Mouse (Mus musculus) neural tube, embryonic 13.5 days (tissue): ENCODE measurements at regions not wholly inside any gene's neighbourhood (a gene's known extent, or its start where the extent isn't known, plus 50 kb on each side); places are given as distances from the start of the nearest gene placed in this dataset.
A peak's percentile ranks its signal among the peaks of the same experiment; 100 is the strongest.

ENCODE experiments used
- ATAC-seq: fragments of 200-750 bp; cut with Nextera tagmentation; 2 replicates; pipeline ENCODE4 v1.8.0; 2017; ENCODE audit warnings: low read depth, mild to moderate bottlenecking, moderate TSS enrichment, moderate library complexity
- H3K27ac ChIP-seq: fragments of 300-500 bp; sonication (generic); replicated peaks from 2 replicates; pipeline ENCODE4 v1.5.1; 2015; ENCODE audit warnings: moderate library complexity, mild to moderate bottlenecking, inconsistent platforms
- H3K27me3 ChIP-seq: fragments of 300-500 bp; sonication (generic); 2 replicates; pipeline ENCODE4 v1.6.1; 2015; ENCODE audit warnings: mild to moderate bottlenecking, inconsistent platforms
- H3K36me3 ChIP-seq: fragments of 300-500 bp; sonication (generic); 2 replicates; pipeline ENCODE4 v1.6.1; 2015; ENCODE audit warnings: mild to moderate bottlenecking, inconsistent platforms
- H3K4me1 ChIP-seq: fragments of 300-500 bp; sonication (generic); replicated peaks from 2 replicates; pipeline ENCODE4 v1.6.1; 2015; ENCODE audit warnings: inconsistent platforms
- H3K4me2 ChIP-seq: fragments of 300-500 bp; sonication (generic); 2 replicates; pipeline ENCODE4 v1.6.1; 2015; ENCODE audit warnings: inconsistent platforms, mild to moderate bottlenecking, moderate library complexity
- H3K4me3 ChIP-seq: fragments of 300-500 bp; sonication (generic); 2 replicates; pipeline ENCODE4 v1.5.1; 2015; ENCODE audit warnings: mild to moderate bottlenecking, inconsistent platforms
- H3K9ac ChIP-seq: fragments of 300-500 bp; sonication (generic); 2 replicates; pipeline ENCODE4 v1.6.1; 2015; ENCODE audit warnings: moderate library complexity, mild to moderate bottlenecking, inconsistent platforms
- H3K9me3 ChIP-seq: fragments of 300-500 bp; sonication (generic); 2 replicates; pipeline ENCODE4 v1.6.1; 2016; ENCODE audit warnings: inconsistent platforms
- WGBS: fragments of 180-500 bp; shearing (Covaris S2); methylation state at CpG from one replicate; pipeline ENCODE4 v1.1.7; 2015; 5-methylcytosine and 5-hydroxymethylcytosine counted together

GRCm38 (mm10) chr1:61289552-61289951 lies 311.8 kb downstream of the Icos start:
- no peak overlapping the region for H3K9ac ChIP-seq
- peaks cover 7% of the 10 kb centered on the region for H3K4me1 ChIP-seq
- no peaks in the 10 kb centered on the region for H3K9me3 ChIP-seq
- H3K27ac ChIP-seq = no peak overlapping the region
- ATAC-seq = no peak
- peaks cover 8% of the 10 kb centered on the region; the same call in 1 of the 2 replicates for H3K27me3 ChIP-seq
- H3K4me3 ChIP-seq = no peak overlapping the region
- H3K4me2 ChIP-seq = no peak overlapping the region
- H3K36me3 ChIP-seq = no peaks in the 10 kb centered on the region
- WGBS = 56% methylated on average over 4 of the region's 4 CpGs

GRCm38 (mm10) chr1:61293106-61293505 lies 315.4 kb downstream of the Icos start:
- H3K27me3 ChIP-seq = peaks cover 20% of the 10 kb centered on the region; the same call in 1 of the 2 replicates
- no peak overlapping the region for H3K27ac ChIP-seq
- no peaks in the 10 kb centered on the region for H3K36me3 ChIP-seq
- peaks cover 29% of the 10 kb centered on the region for H3K4me1 ChIP-seq
- H3K4me3 ChIP-seq = no peak overlapping the region
- H3K9me3 ChIP-seq = no peaks in the 10 kb centered on the region
- no peak overlapping the region for H3K9ac ChIP-seq
- no peak overlapping the region for H3K4me2 ChIP-seq
- ATAC-seq = no peak
- 74% methylated on average over 5 of the region's 5 CpGs for WGBS

DNA sequence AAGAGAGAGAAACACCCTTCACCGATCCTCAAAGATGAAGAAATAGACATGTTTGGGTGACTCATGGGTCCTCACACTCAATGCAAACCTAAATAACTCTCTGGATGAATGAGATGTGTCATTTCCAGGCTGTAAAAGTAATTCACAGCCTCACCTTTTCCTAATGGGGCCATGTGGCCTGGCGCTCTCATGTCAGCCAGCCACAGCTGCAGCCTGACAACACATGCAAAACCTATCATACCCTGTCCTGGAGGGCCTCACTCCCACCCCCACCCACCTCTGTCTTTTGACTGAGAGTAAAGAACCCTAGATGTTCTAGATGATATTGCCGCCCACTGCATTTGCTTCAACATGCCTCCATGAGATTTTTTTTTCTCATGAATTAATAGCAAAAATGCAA lies 317.5 kb downstream of the Icos start:
- no peak for ATAC-seq
- H3K9me3 ChIP-seq = no peaks in the 10 kb centered on the region
- H3K4me1 ChIP-seq = peaks cover 51% of the 10 kb centered on the region
- no peak overlapping the region for H3K4me2 ChIP-seq
- no peaks in the 10 kb centered on the region for H3K36me3 ChIP-seq
- no peak overlapping the region for H3K4me3 ChIP-seq
- peaks cover 21% of the 10 kb centered on the region; the same call in 1 of the 2 replicates for H3K27me3 ChIP-seq
- WGBS = 63% methylated on average over 3 of the region's 3 CpGs
- no peak overlapping the region for H3K9ac ChIP-seq
- H3K27ac ChIP-seq = 0 out of 2 replicates have a peak overlapping the region, but pooled peaks have one; percentile 33

- Histone ChIP-seq H3K27me3 (peaks cover 23% of the 10 kb centered on the region; the same call in 1 of the 2 replicates), H3K4me3 (no peak overlapping the region), H3K4me2 (no peak overlapping the region), H3K27ac (no peak overlapping the region), H3K4me1 (peaks cover 67% of the 10 kb centered on the region), H3K9me3 (no peaks in the 10 kb centered on the region), H3K9ac (no peak overlapping the region), H3K36me3 (no peaks in the 10 kb centered on the region)
- no peak for ATAC-seq
- WGBS = 26% methylated on average over 4 of the region's 4 CpGs
Observed at GRCm38 (mm10) chr1:61296831-61297230, 319.1 kb downstream of the Icos start.

DNA sequence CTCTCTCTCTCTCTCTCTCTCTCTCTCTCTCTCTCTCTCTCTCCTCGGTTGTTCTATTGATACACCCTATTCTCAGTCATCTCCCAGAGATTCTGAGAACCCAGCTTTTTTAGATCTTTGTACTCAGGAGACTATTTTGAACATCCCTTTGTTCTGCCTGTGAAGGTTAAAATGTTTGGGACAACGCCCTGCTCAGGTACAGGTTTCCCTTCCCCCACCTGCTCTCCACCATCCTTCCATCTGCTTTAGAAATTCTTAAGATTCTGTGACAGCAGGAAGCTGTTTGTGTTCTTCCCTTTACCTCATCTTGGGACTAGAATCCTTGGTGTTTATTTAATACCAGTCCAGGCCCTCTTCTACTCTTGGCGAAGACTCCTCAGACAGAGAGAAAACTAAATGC lies 319.6 kb downstream of the Icos start:
- ATAC-seq = no peak
- Histone ChIP-seq H3K27ac (no peak overlapping the region), H3K4me3 (no peak overlapping the region), H3K4me1 (peaks cover 72% of the 10 kb centered on the region), H3K27me3 (peaks cover 23% of the 10 kb centered on the region; the same call in 1 of the 2 replicates), H3K4me2 (no peak overlapping the region), H3K36me3 (no peaks in the 10 kb centered on the region), H3K9me3 (no peaks in the 10 kb centered on the region), H3K9ac (no peak overlapping the region)
- WGBS = 69% methylated on average over 3 of the region's 3 CpGs

DNA sequence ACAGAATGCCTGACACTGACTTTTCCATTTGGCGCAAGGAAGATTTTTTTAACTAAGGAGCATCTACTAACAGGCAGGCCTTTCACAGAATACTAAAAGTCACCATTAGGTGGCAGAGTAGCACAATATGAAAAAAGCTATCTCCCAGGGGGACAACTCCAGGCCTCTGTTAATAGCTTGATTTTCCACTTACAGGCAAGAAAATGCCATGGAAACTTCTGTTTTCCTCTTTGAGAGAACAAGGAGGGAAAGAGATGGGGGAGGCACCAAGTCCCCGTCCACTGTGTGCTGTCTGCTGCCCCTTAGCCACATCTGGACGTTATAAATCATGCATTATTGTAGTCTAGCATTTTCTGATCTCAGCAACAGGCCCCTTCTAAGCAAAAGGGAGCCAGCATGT lies 320.3 kb downstream of the Icos start:
- Histone ChIP-seq H3K4me1 (peaks cover 79% of the 10 kb centered on the region), H3K9me3 (no peaks in the 10 kb centered on the region), H3K27ac (peak overlapping the region; percentile 67), H3K27me3 (peaks cover 21% of the 10 kb centered on the region; the same call in 1 of the 2 replicates), H3K4me3 (no peak overlapping the region), H3K36me3 (no peaks in the 10 kb centered on the region), H3K9ac (no peak overlapping the region), H3K4me2 (no peak overlapping the region)
- no peak for ATAC-seq
- WGBS = 23% methylated on average over 3 of the region's 3 CpGs

GRCm38 (mm10) chr1:61298779-61299178 lies 321.1 kb downstream of the Icos start:
- H3K36me3 ChIP-seq = no peaks in the 10 kb centered on the region
- H3K9ac ChIP-seq = no peak overlapping the region
- peak overlapping the region; percentile 67 for H3K27ac ChIP-seq
- peaks cover 20% of the 10 kb centered on the region for H3K27me3 ChIP-seq
- 45% methylated on average over 6 of the region's 6 CpGs for WGBS
- ATAC-seq = no peak
- H3K4me1 ChIP-seq = peaks cover 77% of the 10 kb centered on the region
- H3K4me2 ChIP-seq = no peak overlapping the region
- H3K4me3 ChIP-seq = no peak overlapping the region
- H3K9me3 ChIP-seq = no peaks in the 10 kb centered on the region

DNA sequence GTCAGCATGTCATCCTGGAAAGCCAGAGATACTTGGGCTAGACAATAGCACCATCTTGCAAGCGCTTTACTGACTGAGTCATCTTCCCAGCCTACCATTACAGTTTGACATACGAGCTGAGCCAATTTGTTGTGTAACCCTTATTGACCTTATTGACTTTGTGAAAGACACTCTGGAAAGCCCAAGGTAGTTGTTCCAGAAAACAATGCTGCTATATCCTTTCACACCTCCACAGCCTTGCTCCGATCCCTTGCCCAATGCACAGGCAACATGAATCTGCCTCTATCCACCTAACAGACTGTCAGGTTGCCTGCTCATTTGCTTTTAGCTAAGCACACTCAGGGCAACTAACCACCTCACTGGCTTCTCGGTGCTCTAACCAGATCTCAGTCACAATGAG lies 322.8 kb downstream of the Icos start:
- H3K9me3 ChIP-seq = no peaks in the 10 kb centered on the region
- WGBS = 24% methylated on average over 4 of the region's 4 CpGs

GRCm38 (mm10) chr1:61301041-61302030 lies 323.6 kb downstream of the Icos start:
- peak overlapping the region; percentile 29 for H3K4me2 ChIP-seq
- no peaks in the 10 kb centered on the region for H3K9me3 ChIP-seq
- peaks cover 37% of the 10 kb centered on the region for H3K27me3 ChIP-seq
- H3K4me1 ChIP-seq = peaks cover 70% of the 10 kb centered on the region
- peak; percentile 20; the same call in 1 of the 2 replicates for ATAC-seq
- no peak overlapping the region for H3K4me3 ChIP-seq
- no peak overlapping the region for H3K9ac ChIP-seq
- WGBS = 7% methylated on average over 24 of the region's 24 CpGs
- H3K36me3 ChIP-seq = no peaks in the 10 kb centered on the region
- H3K27ac ChIP-seq = peak overlapping the region; percentile 28; the same call in 1 of the 2 replicates

More for the DNA sequence above, 322.8 kb downstream of the Icos start:
- ATAC-seq = no peak
- Histone ChIP-seq H3K4me1 (peaks cover 70% of the 10 kb centered on the region), H3K9ac (no peak overlapping the region), H3K4me3 (no peak overlapping the region), H3K36me3 (no peaks in the 10 kb centered on the region), H3K27me3 (peaks cover 35% of the 10 kb centered on the region), H3K27ac (no peak overlapping the region; the same call in 1 of the 2 replicates), H3K4me2 (no peak overlapping the region)

GRCm38 (mm10) chr1:61302570-61303071 lies 324.9 kb downstream of the Icos start:
- Histone ChIP-seq H3K9me3 (no peaks in the 10 kb centered on the region), H3K27ac (peak overlapping the region; percentile 46), H3K9ac (no peak overlapping the region), H3K4me3 (no peak overlapping the region), H3K36me3 (no peaks in the 10 kb centered on the region), H3K27me3 (peaks cover 42% of the 10 kb centered on the region), H3K4me2 (no peak overlapping the region), H3K4me1 (peaks cover 65% of the 10 kb centered on the region)
- WGBS = 14% methylated on average over 8 of the region's 8 CpGs
- ATAC-seq = peak; percentile 78

DNA sequence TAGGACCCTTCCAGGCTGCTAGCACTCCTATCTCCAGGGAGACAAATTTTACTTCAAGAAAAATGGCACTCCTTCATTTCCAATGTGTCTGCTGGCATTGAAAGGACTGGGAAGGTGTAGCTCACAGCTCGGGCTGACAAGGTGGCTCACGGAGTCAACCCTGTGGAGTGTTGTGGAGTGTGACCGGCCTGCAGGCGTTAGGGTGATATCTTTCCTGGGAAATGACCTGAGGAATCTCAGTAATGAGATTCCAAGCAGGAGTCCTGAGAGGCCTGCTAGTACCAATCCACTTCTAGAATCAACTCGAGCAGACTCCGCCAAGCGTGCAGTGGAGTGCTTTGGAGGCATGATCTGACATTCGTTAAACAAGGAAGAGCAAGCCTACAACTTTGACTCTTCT lies 328.6 kb downstream of the Icos start:
- no peak overlapping the region for H3K9ac ChIP-seq
- no peak overlapping the region for H3K4me3 ChIP-seq
- no peak for ATAC-seq
- H3K9me3 ChIP-seq = no peaks in the 10 kb centered on the region
- peaks cover 69% of the 10 kb centered on the region for H3K27me3 ChIP-seq
- H3K4me1 ChIP-seq = peaks cover 30% of the 10 kb centered on the region
- H3K36me3 ChIP-seq = no peaks in the 10 kb centered on the region
- H3K4me2 ChIP-seq = no peak overlapping the region
- no peak overlapping the region for H3K27ac ChIP-seq
- 50% methylated on average over 8 of the region's 8 CpGs for WGBS

DNA sequence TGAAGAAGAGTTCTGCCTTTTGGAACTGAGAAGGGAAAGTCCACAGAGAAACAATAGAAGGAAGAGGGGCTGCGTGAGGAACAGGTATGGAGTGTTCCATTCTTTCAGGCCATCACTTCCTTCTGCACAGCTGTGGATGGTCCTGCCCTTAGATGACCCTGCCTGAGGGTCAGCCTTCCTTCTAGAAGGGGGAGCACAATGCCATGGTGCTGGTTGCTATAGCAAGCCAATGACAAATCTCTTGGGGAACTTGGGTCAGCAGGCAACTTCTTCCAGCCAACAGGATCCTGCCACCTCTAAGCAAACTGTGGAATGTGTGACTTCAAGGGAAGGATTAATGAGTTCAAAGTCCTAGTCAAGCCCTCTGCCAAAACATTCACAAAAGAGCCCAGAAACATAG lies 329.1 kb upstream of the Pard3b start:
- WGBS = 79% methylated on average over 1 of the region's 1 CpGs
- Histone ChIP-seq H3K4me3 (no peak overlapping the region), H3K27ac (no peak overlapping the region), H3K9ac (no peak overlapping the region), H3K4me2 (no peak overlapping the region), H3K36me3 (no peaks in the 10 kb centered on the region), H3K4me1 (peaks cover 9% of the 10 kb centered on the region; the same call in 1 of the 2 replicates), H3K9me3 (no peaks in the 10 kb centered on the region), H3K27me3 (peaks cover 85% of the 10 kb centered on the region)
- ATAC-seq = no peak
